Mouse (Mus musculus): Measurements from ENCODE around the gene Srl.
A peak's percentile ranks its signal among the peaks of the same experiment; 100 is the strongest.
"Not testable (repeated sequence)": the region's sequence is repeated elsewhere in the genome, so short reads cannot be mapped to it uniquely, and the experiment has no call there.

The Srl gene

DNA sequence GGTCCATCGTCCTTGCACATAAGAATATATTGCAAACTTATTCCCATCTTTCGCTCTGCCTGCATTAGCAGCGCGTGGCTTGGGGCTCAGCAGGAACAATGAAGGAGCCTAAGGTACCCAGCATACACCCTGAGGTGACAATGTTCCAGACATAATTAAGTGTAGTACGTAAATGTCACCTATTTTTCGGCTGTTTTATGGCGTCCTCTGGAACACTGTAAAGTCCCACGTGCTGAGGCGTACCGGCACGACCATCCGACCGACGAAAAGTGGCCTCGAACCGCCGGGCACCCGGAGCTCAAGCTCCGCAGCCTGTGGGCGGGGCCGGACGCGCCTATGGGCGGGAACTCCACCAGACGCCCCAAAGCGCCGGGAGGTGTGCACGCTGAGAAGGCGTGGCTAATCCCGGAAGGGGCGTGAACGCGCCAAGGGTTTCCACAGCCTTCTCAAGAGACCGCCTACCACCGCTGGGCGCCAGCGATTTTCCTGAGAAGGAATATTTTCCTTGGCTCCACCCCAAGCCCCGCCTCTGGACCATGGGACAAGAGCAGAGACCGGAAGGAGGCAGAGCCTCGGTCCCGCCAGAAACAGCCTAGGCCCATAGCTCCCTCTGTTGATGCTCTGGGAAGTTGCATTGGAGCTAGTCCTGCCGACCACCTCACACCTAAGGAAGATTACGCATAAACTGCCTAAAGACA is at the start of gene Srl:
TSS of gene Srl (minus strand) at position 316 of the 698 bp plus-strand sequence.
- peak; percentile 93 to 97 for DNase-seq (ENCODE audit: low spot score in 2 of 2)

DNA sequence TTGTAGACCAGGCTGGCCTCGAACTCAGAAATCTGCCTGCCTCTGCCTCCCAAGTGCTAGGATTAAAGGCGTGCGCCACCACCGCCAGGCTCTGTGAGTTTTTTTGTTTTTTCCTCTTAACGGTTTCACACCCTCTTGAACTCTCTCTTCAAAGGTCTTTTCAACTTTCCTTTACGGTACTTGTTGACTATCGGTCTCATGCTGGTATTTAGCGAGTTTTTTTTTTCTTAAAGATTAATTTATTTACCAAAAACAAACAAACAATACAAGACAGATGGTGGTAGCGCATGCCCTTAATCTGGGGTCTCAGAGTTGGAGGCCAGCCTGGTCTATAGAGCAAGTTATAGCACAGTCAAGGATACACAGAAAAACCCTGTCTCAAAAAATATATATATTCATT is 48.6 kb upstream of the Srl start:
- DNase-seq (ENCODE audit: low spot score in 2 of 2) = no peak

DNA sequence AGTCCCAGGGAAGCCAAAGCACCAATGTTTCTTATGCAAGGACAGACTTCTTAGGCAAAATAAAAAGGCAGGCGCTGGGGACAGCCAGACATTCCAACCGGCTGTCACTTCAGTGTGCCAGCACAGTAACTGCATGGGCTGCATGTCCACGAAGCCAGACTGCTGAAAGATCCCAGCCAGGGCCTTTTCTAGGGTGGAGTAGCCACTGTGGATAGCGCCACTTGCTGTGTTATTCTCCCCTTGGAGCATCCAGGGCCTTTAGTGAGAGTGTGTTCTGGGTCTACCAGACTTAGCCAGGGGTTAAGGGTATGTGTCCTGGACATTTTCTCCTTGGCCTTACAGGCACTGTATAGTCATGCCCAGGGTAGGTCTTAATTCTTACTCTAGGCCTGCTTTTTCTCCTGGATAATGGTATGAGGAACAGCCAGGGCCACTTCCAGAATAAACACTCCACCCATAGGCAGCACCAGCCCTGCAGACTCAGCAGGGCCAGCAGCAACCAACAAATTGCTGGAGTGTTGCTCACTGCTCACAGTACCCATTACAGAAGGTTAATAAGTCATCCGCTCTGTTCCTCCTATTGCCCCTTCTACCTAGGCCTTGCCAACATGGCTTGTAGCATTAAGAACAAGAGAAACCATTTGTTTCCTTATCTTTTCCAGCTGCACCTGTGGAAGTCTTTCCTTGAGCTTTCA is 46.0 kb upstream of the Srl start:
- no peak for DNase-seq (ENCODE audit: low spot score in 2 of 2)

DNA sequence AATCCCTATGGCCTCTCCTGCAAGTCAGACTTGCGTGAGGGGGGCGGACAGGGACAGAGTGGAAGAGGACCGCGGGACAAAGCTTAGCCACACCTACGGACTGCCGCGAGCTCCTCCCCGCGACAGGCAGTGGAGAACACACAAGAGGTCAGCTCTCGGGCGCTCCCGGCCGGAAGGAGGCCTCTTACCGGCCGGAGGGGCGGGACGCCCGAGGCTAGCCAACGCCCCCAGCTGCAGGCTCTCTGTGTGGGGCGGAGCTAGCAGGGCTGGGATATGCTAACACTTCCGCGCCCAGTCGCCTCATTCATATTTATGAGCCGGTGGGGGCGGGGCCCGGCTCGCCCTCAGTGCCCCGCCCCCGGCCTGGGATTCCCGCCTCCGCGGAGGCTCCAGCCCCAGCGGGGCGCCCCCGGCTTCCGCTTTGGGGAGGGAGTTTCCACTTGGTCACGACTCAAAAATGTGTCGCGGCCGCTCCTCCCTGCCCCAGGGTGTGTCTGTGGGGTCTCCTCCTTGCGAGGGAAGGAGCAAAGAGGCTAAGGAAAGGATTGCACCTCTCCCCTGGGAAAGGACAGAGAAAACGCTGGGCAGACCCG is 45.0 kb upstream of the Srl start:
- DNase-seq (ENCODE audit: low spot score in 2 of 2) = peak; percentile 88 to 96

DNA sequence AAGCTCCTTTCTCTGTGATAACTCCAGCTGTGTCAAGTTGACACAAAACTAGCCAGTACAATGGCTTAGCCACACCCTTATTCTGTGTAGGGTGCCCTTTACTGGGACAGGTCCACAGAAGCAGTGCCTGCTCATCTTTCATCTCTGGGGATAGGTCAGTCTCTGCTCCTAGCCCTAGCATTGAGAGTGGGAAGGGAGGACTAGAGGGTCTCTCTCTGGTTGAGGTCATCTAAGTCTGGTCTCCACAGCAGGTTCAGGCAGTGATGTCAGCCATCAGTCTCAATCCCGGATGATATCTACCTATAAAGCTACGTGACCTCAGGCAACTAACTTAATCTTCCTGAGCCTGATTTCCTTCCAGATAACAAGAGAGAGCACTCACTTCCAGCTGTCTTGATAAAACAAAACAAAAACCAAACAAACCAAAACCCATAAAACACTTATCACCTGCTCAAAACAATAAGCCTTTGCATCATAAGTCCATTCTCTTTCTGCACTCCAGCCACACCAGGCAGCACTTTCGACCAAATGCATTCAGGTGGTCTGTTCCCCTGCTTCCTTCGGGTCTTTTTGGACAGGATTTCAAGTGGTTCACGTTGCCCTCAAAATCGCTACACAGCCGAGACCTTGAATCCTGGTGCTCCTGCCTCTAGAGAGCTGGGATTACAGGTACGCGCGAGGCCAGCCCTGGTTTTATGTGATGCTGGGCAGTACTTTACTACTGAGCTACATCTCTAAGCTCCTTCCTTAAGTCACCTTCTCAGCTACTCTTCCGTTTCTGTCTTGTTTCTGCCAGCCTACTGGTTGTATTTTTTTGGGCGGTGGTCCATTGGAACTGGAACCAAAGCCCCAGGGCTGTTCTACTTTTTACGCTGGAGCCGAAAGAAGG is 44.3 kb upstream of the Srl start:
- DNase-seq (ENCODE audit: low spot score in 2 of 2) = no peak

DNA sequence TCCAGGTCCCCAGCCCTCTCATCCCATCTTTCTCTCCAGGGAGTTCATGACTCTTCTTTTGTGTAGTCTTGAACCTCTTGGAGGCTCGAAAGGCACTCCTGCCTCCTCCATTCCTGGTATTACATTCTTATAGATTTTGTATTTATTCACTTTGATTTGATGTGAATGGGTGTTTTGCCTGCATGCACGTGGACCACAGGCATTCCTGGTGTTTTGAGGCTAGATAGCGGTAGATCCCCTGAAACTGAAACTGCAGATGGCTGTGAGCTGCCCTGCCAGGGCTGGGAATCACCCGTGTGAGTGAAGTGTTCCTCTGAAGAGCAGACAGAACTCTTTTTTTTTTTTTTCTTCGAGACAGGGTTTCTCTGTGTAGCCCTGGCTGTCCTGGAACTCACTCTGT is 42.8 kb upstream of the Srl start:
- DNase-seq (ENCODE audit: low spot score in 2 of 2) = no peak

DNA sequence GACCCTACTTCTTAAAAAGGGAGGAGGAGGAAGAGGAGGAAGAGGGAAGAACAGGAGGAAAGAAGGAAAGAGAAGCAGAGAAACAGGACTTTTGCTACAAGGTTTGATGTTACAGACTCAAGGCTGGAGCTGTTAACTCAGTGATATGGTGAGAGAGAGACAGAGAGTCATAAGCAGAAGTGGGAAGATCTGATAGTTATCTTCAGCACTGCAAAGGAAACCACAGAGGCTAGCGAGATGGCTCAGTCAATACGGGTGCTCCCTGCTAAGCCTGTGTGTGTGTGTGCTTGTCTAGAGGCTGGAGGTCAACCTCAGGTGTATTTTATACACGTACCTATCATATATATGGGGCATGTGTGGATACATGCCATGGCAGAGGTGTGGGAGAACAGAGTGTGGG is 42.2 kb upstream of the Srl start:
- DNase-seq (ENCODE audit: low spot score in 2 of 2) = no peak

DNA sequence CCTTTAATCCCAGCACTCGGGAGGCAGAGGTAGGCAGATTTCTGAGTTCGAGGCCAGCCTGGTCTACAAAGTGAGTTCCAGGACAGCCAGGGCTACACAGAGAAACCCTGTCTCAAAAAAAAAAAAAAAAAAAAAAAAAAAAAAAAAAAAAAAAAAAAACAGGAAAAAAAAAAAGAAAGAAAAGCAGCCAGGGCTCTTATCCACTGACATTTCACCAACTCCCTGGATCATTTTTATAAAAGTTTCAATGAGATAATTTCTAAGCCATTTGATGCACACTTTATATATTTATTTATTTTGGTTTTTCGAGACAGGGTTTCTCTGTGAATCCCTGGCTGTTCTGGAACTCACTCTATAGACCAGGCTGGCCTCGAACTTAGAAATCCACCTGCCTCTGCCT is 39.6 kb upstream of the Srl start:
- not testable (repeated sequence) for DNase-seq (ENCODE audit: low spot score in 2 of 2)

DNA sequence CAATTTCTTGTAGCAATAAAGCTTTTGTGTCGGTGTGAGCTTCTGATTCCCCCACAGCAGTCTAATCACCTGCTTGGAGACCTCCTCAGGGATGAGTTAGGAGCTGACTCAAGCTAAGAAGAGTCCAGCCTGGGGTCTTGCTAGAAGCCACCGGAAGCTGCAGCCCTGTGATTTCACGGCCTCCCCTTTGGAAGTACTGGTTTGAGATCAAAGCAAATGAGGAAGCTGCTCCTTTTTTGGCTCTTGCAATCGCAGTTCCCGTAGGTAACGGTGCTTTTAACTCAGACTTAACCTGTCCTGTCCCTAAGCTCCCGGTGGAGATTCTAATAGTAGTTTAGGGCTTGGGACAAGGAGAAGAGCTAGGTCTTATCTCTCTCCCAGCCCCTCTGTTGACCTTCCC is 37.0 kb upstream of the Srl start:
- no peak for DNase-seq (ENCODE audit: low spot score in 2 of 2)

DNA sequence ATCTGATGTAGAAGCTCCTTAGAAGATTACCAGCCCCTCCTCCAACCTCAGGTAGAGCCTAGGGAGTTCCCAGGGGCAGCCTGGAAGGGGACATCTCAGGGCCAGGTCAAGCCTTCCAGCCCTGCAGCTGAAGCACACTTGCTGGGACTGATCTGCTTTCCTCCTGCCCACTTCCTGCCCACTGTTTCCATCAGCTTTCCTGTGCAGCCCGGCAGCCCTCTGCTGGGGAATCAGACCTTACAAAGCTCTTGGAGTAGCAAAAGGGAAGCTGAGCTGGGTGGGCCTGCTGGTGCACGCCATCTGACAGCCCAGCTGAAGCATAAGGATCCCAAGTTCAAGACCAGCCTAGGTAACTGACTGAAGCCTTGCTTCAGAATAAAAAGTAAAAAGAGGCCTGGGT is 35.3 kb upstream of the Srl start:
- DNase-seq (ENCODE audit: low spot score in 2 of 2) = no peak

DNA sequence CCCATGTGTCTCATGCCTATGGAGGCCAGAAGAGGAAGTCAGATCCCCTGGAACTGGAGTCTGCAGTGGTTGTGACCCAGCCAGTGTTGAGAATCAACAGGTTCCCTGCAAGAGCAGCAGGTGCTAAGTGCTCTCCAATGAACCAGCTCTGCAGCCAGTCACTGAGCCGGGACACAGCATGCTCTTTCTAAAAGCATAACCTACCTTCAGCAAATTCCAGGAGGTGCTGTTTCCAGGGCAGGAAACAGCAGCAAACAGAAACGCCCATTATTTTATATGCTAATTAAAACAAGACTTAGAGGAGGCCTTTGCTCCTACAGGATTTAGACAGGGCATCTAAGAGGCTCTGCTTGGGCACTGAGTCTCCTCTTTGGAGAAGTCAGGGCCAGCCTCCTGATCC is 34.4 kb upstream of the Srl start:
- DNase-seq (ENCODE audit: low spot score in 2 of 2) = no peak

DNA sequence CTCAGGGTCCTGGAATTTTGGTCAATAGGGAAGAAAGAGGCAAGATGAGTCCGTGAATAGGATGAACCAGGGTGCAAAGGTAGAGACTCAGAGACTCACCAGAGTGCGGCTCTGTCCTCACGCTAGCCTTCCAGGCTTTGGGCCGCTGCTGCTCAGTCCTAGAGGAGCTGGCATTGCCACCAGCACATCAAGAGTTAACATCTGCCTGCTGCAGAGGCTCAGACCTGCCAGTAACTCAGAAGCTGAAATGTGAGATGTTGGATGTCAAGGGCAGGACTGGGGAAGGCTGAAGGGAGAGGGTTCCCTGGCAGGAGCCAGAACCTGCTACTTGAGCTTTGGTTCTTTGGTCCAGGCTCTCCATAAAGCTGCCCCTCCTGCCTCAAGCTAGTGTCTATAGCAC is 29.1 kb upstream of the Srl start:
- no peak for DNase-seq (ENCODE audit: low spot score in 2 of 2)

DNA sequence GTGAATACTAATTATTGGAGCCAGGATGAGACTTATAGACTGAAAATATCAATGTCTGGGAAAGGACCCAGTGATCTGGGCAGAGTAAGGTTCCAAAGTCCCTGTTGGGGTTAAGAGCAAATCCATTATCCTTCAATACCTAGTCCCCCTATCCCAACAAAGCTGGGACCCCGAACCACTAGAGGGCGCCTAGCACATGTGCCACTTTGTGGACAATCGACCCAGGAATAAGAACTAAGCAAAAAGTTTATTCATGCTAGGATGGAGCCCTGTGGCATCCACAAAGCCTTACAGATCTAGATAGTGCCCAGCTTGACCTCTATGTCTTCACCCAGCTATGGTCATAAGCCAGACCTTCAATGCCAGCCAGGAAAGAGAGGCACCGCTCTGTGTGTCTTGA is 26.3 kb upstream of the Srl start:
- peak; percentile 66 to 87 for DNase-seq (ENCODE audit: low spot score in 2 of 2)

DNA sequence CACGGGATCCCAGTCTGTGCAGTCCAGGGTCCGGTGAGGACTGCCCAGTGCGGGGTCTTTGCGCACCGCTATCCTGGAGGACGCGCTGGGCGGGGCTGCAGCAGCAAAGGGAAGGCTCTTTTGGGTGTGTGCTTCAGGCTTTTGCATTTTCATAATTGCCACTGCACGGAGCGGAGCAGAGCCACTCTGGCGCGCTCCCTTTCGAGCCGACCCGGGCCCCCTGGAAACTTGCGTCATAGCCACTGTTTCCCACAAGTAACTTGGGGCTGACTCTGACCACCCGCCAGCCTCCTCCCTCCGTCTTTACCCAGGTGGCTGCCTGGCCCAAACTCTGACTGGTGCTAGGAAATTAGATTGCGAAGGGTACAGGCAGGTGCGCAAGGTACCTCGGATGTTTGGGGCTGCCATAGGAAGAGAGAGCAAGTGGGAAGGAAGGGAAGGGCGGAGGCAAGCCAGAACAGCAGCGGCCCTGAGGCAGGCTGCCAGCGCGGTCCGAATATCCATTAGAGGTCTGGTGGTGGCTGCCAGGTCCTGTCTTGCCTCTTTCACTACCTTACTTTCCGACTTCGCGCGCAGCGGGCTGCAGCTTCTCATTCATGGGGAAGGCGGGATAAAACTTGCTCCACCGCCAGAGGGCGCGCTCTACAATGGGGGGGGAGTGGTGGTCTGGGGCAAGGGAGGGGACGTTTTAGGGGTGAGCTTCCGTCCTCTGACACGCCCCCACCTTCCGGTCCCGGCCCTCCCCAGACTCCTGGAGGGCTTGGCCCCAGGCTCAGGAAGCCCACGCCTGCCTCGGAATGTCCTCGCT is 18.7 kb upstream of the Srl start:
- DNase-seq (ENCODE audit: low spot score in 2 of 2) = peak; percentile 62 to 78

DNA sequence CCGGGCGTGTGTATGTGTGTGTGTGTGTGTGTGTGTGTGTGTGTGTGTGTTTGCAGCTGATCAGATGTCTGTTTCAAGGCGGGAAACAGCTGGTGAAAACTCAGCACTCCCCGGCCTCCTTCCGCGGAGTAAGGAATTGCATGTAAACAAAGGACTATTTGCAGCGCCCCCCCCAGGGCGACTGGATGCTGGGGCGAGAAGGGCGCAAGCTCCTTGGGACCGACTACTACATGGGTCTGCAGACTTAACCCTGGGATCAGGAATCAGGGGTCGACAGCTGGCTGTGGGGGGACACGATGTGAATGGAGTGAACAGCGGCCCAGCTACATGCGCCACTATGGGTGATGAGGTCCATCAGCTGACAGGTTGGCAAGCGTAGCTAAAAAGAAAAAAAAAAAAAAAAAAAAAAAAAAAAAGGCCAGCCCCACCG is 18.1 kb upstream of the Srl start, which contains the start of gene Tfap4:
TSS of gene Tfap4 (minus strand) at position 140 of the 430 bp plus-strand sequence.
- DNase-seq (ENCODE audit: low spot score in 2 of 2) = peak; percentile 74 to 86

DNA sequence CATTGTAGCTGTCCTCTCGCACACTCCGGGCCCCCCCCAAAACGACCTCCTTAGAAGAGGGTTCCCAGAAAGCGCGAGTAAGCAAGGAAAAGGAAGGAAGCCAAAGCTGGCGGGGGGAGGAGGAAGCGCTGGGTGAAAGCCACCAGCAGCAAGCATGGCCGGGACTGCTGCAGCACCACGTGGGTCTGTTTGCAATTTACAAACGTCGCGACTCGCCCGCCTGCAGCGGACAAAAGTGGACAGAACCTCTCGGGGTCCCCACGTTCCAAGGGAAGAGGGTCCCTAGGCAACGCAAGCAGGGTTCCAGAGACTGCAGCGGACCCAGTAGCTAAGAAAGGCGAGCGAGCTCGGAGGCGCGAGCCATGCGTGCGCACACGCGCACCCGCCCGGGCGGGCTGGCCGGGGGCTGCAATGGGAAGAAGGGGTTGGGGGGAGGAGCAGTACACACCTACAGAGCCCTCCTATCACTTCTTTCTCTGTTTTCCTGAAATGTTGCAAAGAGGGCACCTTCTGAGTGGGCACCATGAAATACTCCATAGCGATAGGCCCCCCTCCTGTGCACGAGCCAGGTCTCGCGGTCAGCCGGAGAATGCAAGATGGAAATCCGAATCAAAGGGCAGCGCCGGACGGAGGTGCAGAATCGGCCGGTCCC is 17.5 kb upstream of the Srl start:
- DNase-seq (ENCODE audit: low spot score in 2 of 2) = peak; percentile 64 to 69

DNA sequence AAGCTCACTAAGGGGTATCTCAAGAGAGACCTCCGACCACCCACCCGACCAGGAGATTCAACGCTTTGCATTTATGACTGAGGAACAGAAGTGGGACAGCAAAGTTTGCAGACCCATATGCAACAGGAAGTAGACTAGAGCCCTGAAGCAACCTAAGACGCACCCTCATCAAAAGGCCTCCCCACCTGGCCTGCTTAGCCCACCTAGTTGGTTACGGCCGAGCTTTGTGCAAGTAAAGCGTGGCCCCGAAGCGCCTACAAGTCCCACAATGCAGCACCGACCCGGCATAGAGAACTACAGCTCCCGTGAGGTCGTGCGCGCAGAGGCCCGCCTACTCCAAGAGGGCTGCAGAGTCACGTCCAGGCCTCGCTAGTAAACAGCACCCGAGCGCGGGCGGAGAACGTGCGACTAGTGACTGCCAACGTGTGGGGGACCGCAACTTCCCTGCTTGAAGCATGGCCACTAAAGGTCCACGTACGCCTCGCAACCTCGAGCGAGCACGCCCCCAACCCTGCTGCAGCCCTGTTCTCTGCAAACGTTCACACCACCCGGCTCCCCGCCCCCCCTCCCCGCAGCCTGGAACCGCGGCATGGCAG is 16.9 kb upstream of the Srl start:
- DNase-seq (ENCODE audit: low spot score in 2 of 2) = peak; percentile 81 to 92

DNA sequence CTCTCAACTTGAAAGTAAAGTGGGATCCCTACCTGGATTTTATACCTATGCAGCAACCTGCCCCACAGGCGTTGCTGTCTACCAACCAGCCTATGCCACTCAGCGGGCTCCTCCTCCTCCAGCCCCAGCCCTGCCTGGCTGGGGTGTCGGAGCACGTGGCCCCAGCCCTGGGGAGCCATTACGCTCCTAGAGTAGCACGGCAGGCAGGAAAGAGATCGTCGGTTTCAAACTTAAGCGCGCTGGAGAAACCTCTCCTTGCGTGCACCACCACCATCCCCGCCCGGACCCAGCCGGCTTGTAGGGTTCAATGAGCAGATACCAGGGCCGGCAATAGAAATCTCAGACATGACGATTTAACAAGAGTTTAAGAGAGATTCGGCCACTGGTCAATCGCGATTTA is 16.3 kb upstream of the Srl start:
- peak; percentile 48 to 76 for DNase-seq (ENCODE audit: low spot score in 2 of 2)

DNA sequence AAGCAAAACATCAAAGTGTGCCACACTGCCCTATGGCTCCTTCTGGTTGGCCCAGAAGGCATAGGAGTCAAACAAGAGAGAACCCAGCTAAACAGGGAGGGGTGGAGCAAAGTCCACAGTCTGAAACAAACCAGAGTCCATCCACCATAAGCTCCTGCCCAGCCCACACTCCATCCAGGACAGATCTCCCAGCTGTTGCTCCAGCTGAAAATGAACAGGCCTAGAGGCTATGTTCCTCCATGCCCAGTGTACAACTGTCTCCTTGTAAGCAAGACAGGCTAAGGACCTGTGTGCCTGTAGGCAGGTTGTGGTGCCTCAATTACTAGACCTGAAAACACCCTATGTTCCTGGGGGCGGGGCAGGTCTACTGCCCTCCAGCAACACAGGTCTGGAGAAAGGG is 15.5 kb upstream of the Srl start:
- DNase-seq (ENCODE audit: low spot score in 2 of 2) = no peak

DNA sequence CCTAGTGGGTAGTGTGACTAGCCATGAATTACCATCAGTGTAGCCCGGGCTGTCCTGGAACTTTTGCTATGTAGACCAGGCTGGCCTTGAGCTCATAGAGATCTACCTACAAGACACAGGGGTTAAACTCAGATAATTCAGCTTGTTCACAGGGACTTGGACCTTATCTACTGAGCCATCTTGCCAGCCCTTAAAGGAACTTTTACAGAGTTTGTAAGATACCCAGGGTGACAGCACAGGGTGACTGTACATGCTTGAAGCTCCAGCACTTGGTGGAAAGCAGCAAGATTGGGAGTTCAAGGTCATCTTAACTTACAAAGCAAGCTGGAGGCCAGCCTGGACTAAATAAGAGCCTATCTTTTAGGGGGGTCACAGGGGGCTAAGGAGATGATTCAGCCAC is 13.9 kb upstream of the Srl start:
- no peak for DNase-seq (ENCODE audit: low spot score in 2 of 2)
